Mouse (Mus musculus) lung, postnatal 0 days (tissue): ENCODE measurements at regions not wholly inside any gene's neighbourhood (a gene's known extent, or its start where the extent isn't known, plus 50 kb on each side); places are given as distances from the start of the nearest gene placed in this dataset.

Source experiments
- ATAC-seq: fragments of 200-750 bp; cut with Nextera tagmentation; 2 replicates; pipeline ENCODE4 v1.8.0; 2017; ENCODE audit warnings: moderate library complexity
- DNase-seq: peaks from one replicate; pipeline ENCODE4 v3.0.0-alpha.2; 2016; ENCODE audit warnings: low spot score
- H3K27ac ChIP-seq: fragments of 300-500 bp; sonication (generic); 2 replicates; pipeline ENCODE4 v1.5.1; 2014; ENCODE audit warnings: antibody characterized with exemption, mild to moderate bottlenecking, low read length, mixed read lengths
- H3K27me3 ChIP-seq: fragments of 300-500 bp; sonication (generic); replicated peaks from 2 replicates; pipeline ENCODE4 v1.6.1; 2014; ENCODE audit warnings: low read length, mixed read lengths; ENCODE audit not compliant: insufficient read depth
- H3K36me3 ChIP-seq: fragments of 300-500 bp; sonication (generic); 2 replicates; pipeline ENCODE4 v1.6.1; 2014; ENCODE audit warnings: low read length, mixed read lengths; ENCODE audit not compliant: insufficient read depth
- H3K4me1 ChIP-seq: fragments of 300-500 bp; sonication (generic); 2 replicates; pipeline ENCODE4 v1.6.1; 2014; ENCODE audit warnings: antibody characterized with exemption, low read depth, low read length, mixed read lengths; ENCODE audit not compliant: insufficient read depth
- H3K4me2 ChIP-seq: fragments of 300-500 bp; sonication (generic); replicated peaks from 2 replicates; pipeline ENCODE4 v1.6.1; 2014; ENCODE audit warnings: low read depth, mild to moderate bottlenecking, low read length, moderate library complexity, mixed read lengths
- H3K4me3 ChIP-seq: fragments of 300-500 bp; sonication (generic); 2 replicates; pipeline ENCODE4 v1.5.1; 2014; ENCODE audit warnings: low read depth, low read length
- H3K9ac ChIP-seq: fragments of 300-500 bp; sonication (generic); replicated peaks from 2 replicates; pipeline ENCODE4 v1.6.1; 2014; ENCODE audit warnings: low read depth, mild to moderate bottlenecking
- H3K9me3 ChIP-seq: fragments of 300-500 bp; sonication (generic); 2 replicates; pipeline ENCODE4 v1.6.1; 2016; ENCODE audit warnings: low read length, mixed read lengths
- CTCF ChIP-seq: IDR thresholded peaks from 2 replicates; pipeline ENCODE4 v1.5.1; 2016; ENCODE audit warnings: antibody characterized with exemption, mild to moderate bottlenecking
- EP300 ChIP-seq: IDR thresholded peaks from 2 replicates; pipeline ENCODE4 v1.6.1; 2016; ENCODE audit warnings: antibody characterized with exemption, mild to moderate bottlenecking, control low read depth
- WGBS: fragments of 180-500 bp; shearing (Covaris S2); extraction: QIAGEN DNeasy Blood & Tissue Kit; methylation state at CpG from one replicate; pipeline ENCODE4 v1.1.7; 2014; 5-methylcytosine and 5-hydroxymethylcytosine counted together

GRCm38 (mm10) chr3:42199206-42199605 is 456.8 kb downstream of the D3Ertd751e start:
- DNase-seq, result no peak

GRCm38 (mm10) chr3:42201373-42201772 is 459.0 kb downstream of the D3Ertd751e start:
- WGBS, result 62% methylated on average over 6 of the region's 6 CpGs
- Histone ChIP-seq H3K9ac (no peak overlapping the region), H3K9me3 (no peaks in the 10 kb centered on the region), H3K36me3 (no peaks in the 10 kb centered on the region), H3K27me3 (no peaks in the 10 kb centered on the region), H3K4me2 (no peak overlapping the region), H3K4me3 (no peak overlapping the region), H3K27ac (no peak overlapping the region), H3K4me1 (no peaks in the 10 kb centered on the region)
- DNase-seq (peak; percentile 50), ATAC-seq (peak; percentile 56; the same call in 1 of the 2 replicates)
- TF ChIP-seq EP300 (peak; percentile 48; the same call in 1 of the 2 replicates), CTCF (no peak)

More at GRCm38 (mm10) chr3:42199206-42199605, 456.8 kb downstream of the D3Ertd751e start:
- no peak overlapping the region for H3K9ac ChIP-seq
- 25% methylated on average over 1 of the region's 1 CpGs for WGBS
- H3K36me3 ChIP-seq, result no peaks in the 10 kb centered on the region
- H3K27me3 ChIP-seq, result no peaks in the 10 kb centered on the region
- H3K4me2 ChIP-seq, result no peak overlapping the region
- H3K4me3 ChIP-seq, result no peak overlapping the region
- no peaks in the 10 kb centered on the region for H3K4me1 ChIP-seq
- H3K27ac ChIP-seq, result no peak overlapping the region
- no peaks in the 10 kb centered on the region for H3K9me3 ChIP-seq
- no peak for ATAC-seq
- TF ChIP-seq CTCF, result no peak
- no peak for TF ChIP-seq EP300

DNA sequence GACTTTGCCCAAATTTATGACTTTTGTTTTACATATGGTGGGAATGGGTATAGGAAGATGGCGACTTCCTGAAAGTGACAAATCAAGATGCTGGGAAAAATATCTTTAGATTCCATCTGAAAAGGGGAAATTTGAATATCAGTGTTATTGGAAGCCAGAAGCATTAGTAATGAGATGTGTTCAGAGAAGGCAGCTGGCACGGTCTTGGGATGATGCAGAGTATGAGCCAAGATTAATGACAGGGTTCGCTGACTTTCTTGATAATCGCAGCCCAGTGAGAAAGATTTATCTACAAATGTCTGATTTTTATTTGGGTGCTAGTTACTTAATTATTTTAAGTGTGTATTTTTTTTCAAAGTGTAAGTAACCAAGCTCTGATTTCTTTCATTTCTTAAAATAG is 463.2 kb downstream of the D3Ertd751e start:
- H3K4me2 ChIP-seq, result no peak overlapping the region

GRCm38 (mm10) chr3:42211420-42211819 is 469.0 kb downstream of the D3Ertd751e start:
- Histone ChIP-seq H3K27ac (no peak overlapping the region), H3K4me3 (no peak overlapping the region), H3K36me3 (no peaks in the 10 kb centered on the region), H3K4me1 (no peaks in the 10 kb centered on the region), H3K27me3 (no peaks in the 10 kb centered on the region), H3K9ac (no peak overlapping the region), H3K9me3 (no peaks in the 10 kb centered on the region), H3K4me2 (no peak overlapping the region)
- 71% methylated on average over 3 of the region's 3 CpGs for WGBS
- DNase-seq, result no peak
- TF ChIP-seq EP300 (no peak), CTCF (no peak)
- ATAC-seq, result no peak

More for the DNA sequence above, 463.2 kb downstream of the D3Ertd751e start:
- Histone ChIP-seq H3K36me3 (no peaks in the 10 kb centered on the region), H3K9me3 (no peaks in the 10 kb centered on the region), H3K4me3 (no peak overlapping the region), H3K27ac (no peak overlapping the region), H3K27me3 (no peaks in the 10 kb centered on the region), H3K9ac (no peak overlapping the region), H3K4me1 (no peaks in the 10 kb centered on the region)
- TF ChIP-seq CTCF, result no peak
- no peak for TF ChIP-seq EP300
- ATAC-seq, result no peak
- 66% methylated on average over 4 of the region's 4 CpGs for WGBS
- DNase-seq, result no peak

DNA sequence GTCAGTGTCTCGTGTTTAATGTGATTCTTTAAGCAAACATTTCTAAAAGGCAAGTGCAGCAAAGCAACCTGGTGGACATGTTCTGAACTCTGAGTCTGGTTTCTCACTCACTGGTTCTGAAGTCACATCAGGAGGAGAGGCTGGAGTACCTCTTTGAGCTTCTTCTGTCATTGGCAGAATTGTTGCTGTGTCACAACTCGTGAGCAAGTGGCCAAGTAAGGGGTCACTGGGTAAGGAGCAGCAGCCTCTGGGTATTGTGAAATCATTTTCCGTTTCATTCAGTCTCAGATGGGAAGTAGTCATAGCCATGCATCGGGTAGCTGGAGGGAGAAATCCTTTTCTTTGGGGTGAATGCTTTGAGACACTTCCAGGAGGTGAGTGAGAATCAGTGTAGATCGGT is 470.0 kb downstream of the D3Ertd751e start:
- 55% methylated on average over 5 of the region's 5 CpGs for WGBS
- H3K27me3 ChIP-seq, result no peaks in the 10 kb centered on the region
- TF ChIP-seq CTCF (no peak), EP300 (no peak)
- H3K9ac ChIP-seq, result no peak overlapping the region
- H3K36me3 ChIP-seq, result no peaks in the 10 kb centered on the region
- no peaks in the 10 kb centered on the region for H3K9me3 ChIP-seq
- no peaks in the 10 kb centered on the region for H3K4me1 ChIP-seq
- DNase-seq (peak; percentile 36), ATAC-seq (peak; percentile 30; the same call in 1 of the 2 replicates)
- H3K4me2 ChIP-seq, result no peak overlapping the region
- H3K27ac ChIP-seq, result no peak overlapping the region
- H3K4me3 ChIP-seq, result no peak overlapping the region

GRCm38 (mm10) chr3:42213163-42213562 is 470.8 kb downstream of the D3Ertd751e start:
- H3K4me3 ChIP-seq, result no peak overlapping the region
- DNase-seq (no peak), ATAC-seq (no peak)
- H3K27me3 ChIP-seq, result no peaks in the 10 kb centered on the region
- no peak overlapping the region for H3K27ac ChIP-seq
- no peak overlapping the region for H3K9ac ChIP-seq
- H3K9me3 ChIP-seq, result no peaks in the 10 kb centered on the region
- TF ChIP-seq EP300 (no peak), CTCF (no peak)
- H3K4me1 ChIP-seq, result no peaks in the 10 kb centered on the region
- H3K4me2 ChIP-seq, result no peak overlapping the region
- 59% methylated on average over 6 of the region's 6 CpGs for WGBS
- no peaks in the 10 kb centered on the region for H3K36me3 ChIP-seq
